Mouse (Mus musculus): ENCODE data around the gene Dcaf4.

The Dcaf4 gene

GRCm38 (mm10) chr12:83551305-83551704 lies 31.0 kb downstream of the Dcaf4 start:
- DNase-seq (ENCODE audit: low spot score) = no peak

- no peak for DNase-seq (ENCODE audit: low spot score)
Measured at GRCm38 (mm10) chr12:83553816-83554215, 33.5 kb downstream of the Dcaf4 start.

- no peak for DNase-seq (ENCODE audit: low spot score)
Measured at GRCm38 (mm10) chr12:83555605-83556004, 35.3 kb downstream of the Dcaf4 start.

- DNase-seq (ENCODE audit: low spot score) = no peak
Measured at GRCm38 (mm10) chr12:83558496-83558895, 38.2 kb downstream of the Dcaf4 start.

GRCm38 (mm10) chr12:83560189-83560588 lies 39.9 kb downstream of the Dcaf4 start:
- DNase-seq (ENCODE audit: low spot score) = no peak

- DNase-seq (ENCODE audit: low spot score) = no peak
Measured at GRCm38 (mm10) chr12:83562589-83562988, 42.3 kb downstream of the Dcaf4 start.

GRCm38 (mm10) chr12:83569866-83570265 lies 49.6 kb downstream of the Dcaf4 start:
- no peak for DNase-seq (ENCODE audit: low spot score)

- no peak for DNase-seq (ENCODE audit: low spot score)
Measured at GRCm38 (mm10) chr12:83572717-83573116, 52.5 kb downstream of the Dcaf4 start.

DNA sequence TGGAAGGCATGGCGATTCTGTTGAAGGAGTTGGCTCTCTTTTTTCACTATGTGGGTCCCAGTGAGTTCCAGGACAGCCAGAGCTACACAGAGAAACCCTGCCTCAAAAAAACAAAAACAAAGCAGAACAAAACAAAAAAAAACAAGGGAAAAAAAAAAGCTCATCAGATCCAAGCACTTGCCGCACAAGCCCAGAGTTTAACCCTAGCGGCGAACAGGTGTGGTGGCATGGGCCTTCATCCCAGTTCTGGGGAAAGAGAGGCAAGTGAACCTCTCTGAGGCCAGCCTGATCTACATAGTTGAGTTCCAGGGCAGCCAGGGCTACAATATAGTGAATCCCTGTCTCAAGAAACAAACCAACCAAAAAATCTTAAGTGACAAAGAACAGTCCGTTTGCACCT lies 57.2 kb downstream of the Dcaf4 start:
- DNase-seq (ENCODE audit: low spot score) = no peak

DNA sequence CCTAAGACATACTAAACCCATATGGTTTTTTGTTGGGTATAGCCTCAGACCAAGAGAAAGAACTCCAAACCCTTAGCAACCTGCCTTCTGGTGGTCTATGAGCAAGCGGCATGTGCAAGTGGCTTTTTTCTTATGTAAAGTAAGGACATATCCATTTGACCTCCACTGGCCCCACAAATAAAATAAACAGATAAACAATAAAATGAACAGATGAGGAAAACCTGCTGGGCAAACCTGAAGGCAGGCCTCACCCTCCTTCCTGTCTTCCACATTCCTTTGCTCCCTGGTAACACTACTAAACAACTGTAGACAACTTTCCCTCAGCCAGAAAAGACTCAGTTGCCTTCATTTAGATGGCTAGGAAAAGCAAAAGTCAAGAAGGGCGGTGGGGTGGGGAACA lies 58.1 kb downstream of the Dcaf4 start:
- no peak for DNase-seq (ENCODE audit: low spot score)

DNA sequence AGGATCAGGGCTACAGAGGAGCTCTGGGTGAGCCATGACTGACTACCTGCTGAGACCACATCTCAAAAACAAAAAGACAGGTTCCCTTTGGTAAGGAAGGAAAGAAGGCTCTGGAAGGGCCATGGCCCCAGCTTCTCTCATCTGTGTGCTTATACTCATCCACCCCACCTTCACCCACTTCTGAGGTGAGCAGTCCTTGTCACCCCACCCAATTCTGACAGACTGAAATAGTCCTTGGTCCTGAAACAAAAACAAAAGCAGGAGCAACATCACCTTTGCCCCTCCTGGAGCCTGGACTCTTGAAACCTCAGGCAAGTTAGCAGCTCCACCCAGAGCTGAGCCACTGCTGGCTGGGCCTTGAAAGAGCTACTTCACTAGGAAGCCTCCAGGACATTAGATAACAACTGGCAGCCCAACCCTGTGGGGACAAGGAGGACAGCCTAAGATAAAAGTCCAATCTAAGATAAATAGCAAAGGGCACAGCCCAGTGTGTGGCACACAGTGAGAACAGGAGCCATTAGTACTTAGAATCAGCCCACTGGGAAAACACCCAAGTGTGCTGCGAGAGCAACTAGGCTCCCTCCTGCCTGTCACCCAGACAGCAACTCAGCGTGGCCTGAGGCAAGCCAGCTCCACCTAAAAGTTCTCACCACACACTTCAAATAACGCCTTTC lies 58.8 kb downstream of the Dcaf4 start:
- DNase-seq (ENCODE audit: low spot score) = no peak

- DNase-seq (ENCODE audit: low spot score) = no peak
Measured at GRCm38 (mm10) chr12:83580283-83580682, 60.0 kb downstream of the Dcaf4 start.

- no peak for DNase-seq (ENCODE audit: low spot score)
Measured at GRCm38 (mm10) chr12:83582106-83582505, 61.8 kb downstream of the Dcaf4 start.

DNA sequence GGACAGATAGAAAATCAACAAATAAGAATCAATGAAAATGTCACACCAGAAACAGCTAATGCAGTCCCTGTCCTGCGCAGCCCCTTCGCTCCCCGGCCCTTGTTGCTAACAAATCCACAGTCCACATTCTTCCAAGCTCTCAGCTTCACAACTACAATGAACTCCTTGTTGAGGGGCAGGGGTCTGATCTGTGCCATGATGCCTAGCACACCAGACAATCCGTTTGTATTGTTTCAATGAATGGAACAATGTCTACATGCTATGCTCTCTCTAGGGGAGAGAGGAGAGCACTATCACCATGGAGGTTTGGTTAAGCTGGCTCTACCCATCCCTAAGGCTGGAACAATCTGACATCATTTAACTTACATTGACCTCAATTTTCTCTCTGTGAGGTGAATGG lies 62.5 kb downstream of the Dcaf4 start:
- DNase-seq (ENCODE audit: low spot score) = no peak

DNA sequence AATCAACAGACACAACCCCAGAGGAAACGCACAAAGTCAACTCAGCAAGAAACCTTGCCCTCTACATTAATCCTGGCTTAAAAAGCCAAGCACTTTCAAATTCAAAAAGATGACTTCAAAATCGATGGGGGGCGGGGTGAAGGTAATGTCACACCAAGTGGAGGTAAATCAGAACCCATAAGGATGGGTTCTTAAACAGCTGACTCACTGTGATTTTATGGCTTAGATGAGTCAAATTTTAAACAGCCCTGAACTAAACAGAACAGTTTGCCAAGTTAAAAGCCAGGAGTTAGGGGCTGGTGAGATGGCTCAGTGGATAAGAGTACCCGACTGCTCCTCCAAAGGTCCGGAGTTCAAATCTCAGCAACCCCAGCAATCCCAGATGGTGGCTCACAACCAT lies 66.4 kb downstream of the Dcaf4 start:
- no peak for DNase-seq (ENCODE audit: low spot score)

All from layer of hippocampus, adult 9-10 months (tissue).